Mouse (Mus musculus) myocyte (in vitro differentiated cells): ENCODE measurements around the gene Frs2.

ENCODE experiments used
- CEBPB ChIP-seq: IDR thresholded peaks from 2 replicates; pipeline ENCODE4 v1.6.1; 2011; ENCODE audit warnings: mild to moderate bottlenecking, moderate library complexity; ENCODE audit not compliant: poor library complexity, insufficient read depth, severe bottlenecking
- E2F4 ChIP-seq: IDR thresholded peaks from one replicate; pipeline ENCODE4 v1.6.1; 2011; ENCODE audit warnings: mild to moderate bottlenecking, control low read depth, moderate library complexity; ENCODE audit not compliant: insufficient read depth
- MAX ChIP-seq: IDR thresholded peaks from one replicate; pipeline ENCODE4 v1.6.1; 2011; ENCODE audit warnings: low read depth, mild to moderate bottlenecking, control low read depth
- MYOD1 ChIP-seq, 3 experiments: IDR thresholded peaks; one replicate each; pipeline ENCODE4 v1.6.1; 2011; ENCODE audit warnings: control low read depth in 2 of 3, low read depth in 2 of 3, mild to moderate bottlenecking in 2 of 3, moderate library complexity in 1 of 3; ENCODE audit not compliant: insufficient read length in 2 of 3, control insufficient read depth in 1 of 3
- MYOG ChIP-seq, 3 experiments: IDR thresholded peaks; one replicate each; pipeline ENCODE4 v1.6.1; 2011; ENCODE audit warnings: control low read depth in 2 of 3, low read depth in 2 of 3, mild to moderate bottlenecking in 2 of 3; ENCODE audit not compliant: insufficient read length in 2 of 3, control insufficient read depth in 1 of 3, insufficient read depth in 1 of 3
- POLR2A ChIP-seq: IDR thresholded peaks from one replicate; pipeline ENCODE4 v1.6.1; 2011; ENCODE audit warnings: low read depth, mild to moderate bottlenecking, control low read depth, moderate library complexity; ENCODE audit not compliant: insufficient read length
- SRF ChIP-seq: IDR thresholded peaks from one replicate; pipeline ENCODE4 v1.6.1; 2011; ENCODE audit warnings: low read depth; ENCODE audit not compliant: control insufficient read depth, insufficient read length
- TCF12 ChIP-seq: IDR thresholded peaks from one replicate; pipeline ENCODE4 v1.6.1; 2011; ENCODE audit warnings: mild to moderate bottlenecking, control low read depth; ENCODE audit not compliant: poor library complexity, insufficient read depth, severe bottlenecking
- TCF3 ChIP-seq: IDR thresholded peaks from one replicate; pipeline ENCODE4 v1.6.1; 2011; ENCODE audit warnings: low read depth, control low read depth; ENCODE audit not compliant: insufficient read length
- USF1 ChIP-seq: IDR thresholded peaks from one replicate; pipeline ENCODE4 v1.6.1; 2011; ENCODE audit warnings: low read depth, mild to moderate bottlenecking, control low read depth, moderate library complexity

GRCm38 (mm10) chr10:117072191-117072888, 76.0 kb downstream of the Frs2 start:
- no peak for TF ChIP-seq TCF12
- no peak for TF ChIP-seq MAX
- no peak for TF ChIP-seq POLR2A
- TF ChIP-seq CEBPB: no peak
- TF ChIP-seq E2F4: no peak
- no peak for TF ChIP-seq MYOG (IDR thresholded peaks at IDR 0.05; ENCODE audit: control insufficient read depth in 1 of 3, insufficient read depth in 1 of 3, insufficient read length in 2 of 3, low read depth in 2 of 3)
- no peak for TF ChIP-seq USF1
- TF ChIP-seq TCF3: no peak
- no peak for TF ChIP-seq MYOD1 (IDR thresholded peaks at IDR 0.05; ENCODE audit: control insufficient read depth in 1 of 3, insufficient read length in 2 of 3, low read depth in 2 of 3)
- no peak for TF ChIP-seq SRF
